Mouse (Mus musculus) T-helper 2 cell (primary cell): ENCODE data around the gene Tns2.

Experiments
- in situ Hi-C: fragments of 300-600 bp; cut with MboI, MseI; formaldehyde crosslinking; loops from one replicate; pipeline ENCODE4 v1.15.1; 2025; ENCODE audit warnings: high pct_unique_total_duplicates

Tns2 gene

GRCm38 (mm10) chr15:102163900-102164693, 63.9 kb downstream of the Tns2 start:
- in situ Hi-C loops: no loop called here

- in situ Hi-C loops: no loop called here
These were observed 65.4 kb downstream of the Tns2 start for GRCm38 (mm10) chr15:102165468-102166100.
